Mouse (Mus musculus) small intestine, adult 2 months (tissue): ENCODE measurements around the gene Pappa. TPM values are rescaled to one million over a fixed set of nuclear protein-coding genes. Genes with fewer than 3 reads are reported as not detected.

Experiments
- H3K27ac ChIP-seq: fragments of 200-500 bp; 2 replicates; pipeline ENCODE4 v1.5.1; 2012; ENCODE audit warnings: low read depth, low read length, control low read depth, inconsistent platforms; ENCODE audit not compliant: insufficient read depth
- H3K27me3 ChIP-seq: fragments of 200-500 bp; 2 replicates; pipeline ENCODE4 v1.6.1; 2012; ENCODE audit warnings: mild to moderate bottlenecking, moderate library complexity, low read length, inconsistent platforms; ENCODE audit not compliant: control insufficient read depth, insufficient read depth
- H3K36me3 ChIP-seq: fragments of 200-500 bp; 2 replicates; pipeline ENCODE4 v1.6.1; 2012; ENCODE audit warnings: mild to moderate bottlenecking, low read length, control low read depth, inconsistent platforms; ENCODE audit not compliant: control insufficient read depth, insufficient read depth
- H3K4me1 ChIP-seq: fragments of 200-500 bp; 2 replicates; pipeline ENCODE4 v1.6.1; 2012; ENCODE audit warnings: low read length, inconsistent platforms, mixed read lengths; ENCODE audit not compliant: control insufficient read depth, insufficient read depth, insufficient read length
- H3K4me3 ChIP-seq: fragments of 200-500 bp; 2 replicates; pipeline ENCODE4 v1.5.1; 2012; ENCODE audit warnings: low read depth, mild to moderate bottlenecking, control low read depth, inconsistent platforms, low read length, moderate library complexity
- CTCF ChIP-seq: fragments of 200-500 bp; IDR thresholded peaks from 2 replicates; pipeline ENCODE4 v1.5.1; 2012; ENCODE audit warnings: low read depth, mild to moderate bottlenecking, control low read depth, inconsistent platforms, low read length, moderate library complexity, mixed read lengths; ENCODE audit not compliant: insufficient replicate concordance, insufficient read length; ENCODE audit errors: extremely low read depth
- POLR2A ChIP-seq: fragments of 200-500 bp; IDR thresholded peaks from 2 replicates; pipeline ENCODE4 v1.6.1; 2012; ENCODE audit warnings: low read depth, mild to moderate bottlenecking, control low read depth, inconsistent platforms, low read length, moderate library complexity
- WGBS: fragments of 180-500 bp; shearing (Covaris S2); methylation state at CpG from one replicate; pipeline ENCODE4 v1.1.7; 2018; 5-methylcytosine and 5-hydroxymethylcytosine counted together
- polyA plus RNA-seq: library from polyadenylated mRNA; depleted of rRNA; stranded (reverse); fragments of >200 nt; gene quantifications from 2 replicates; pipeline ENCODE4 v1.2.3, GENCODE M21; 2012

Gene Pappa
- polyA plus RNA-seq, 1 experiment: 0.53 TPM

GRCm38 (mm10) chr4:65269996-65270395 is 146.0 kb downstream of the Pappa start:
- no peaks in the 10 kb centered on the region for H3K4me1 ChIP-seq
- H3K36me3 ChIP-seq: no peaks in the 10 kb centered on the region
- TF ChIP-seq CTCF (no peak), POLR2A (no peak)
- H3K4me3 ChIP-seq: no peak overlapping the region
- 71% methylated on average over 2 of the region's 2 CpGs for WGBS
- no peak overlapping the region for H3K27ac ChIP-seq
- H3K27me3 ChIP-seq: no peaks in the 10 kb centered on the region

- no peaks in the 10 kb centered on the region for H3K36me3 ChIP-seq
- no peak for TF ChIP-seq CTCF
- no peak for TF ChIP-seq POLR2A
- no peaks in the 10 kb centered on the region for H3K4me1 ChIP-seq
- no peak overlapping the region for H3K4me3 ChIP-seq
- WGBS: 43% methylated on average over 4 of the region's 4 CpGs
- no peak overlapping the region for H3K27ac ChIP-seq
- H3K27me3 ChIP-seq: no peaks in the 10 kb centered on the region
Measured at GRCm38 (mm10) chr4:65272295-65272694, 148.3 kb downstream of the Pappa start.

- TF ChIP-seq CTCF: no peak
- no peak for TF ChIP-seq POLR2A
- Histone ChIP-seq H3K36me3 (no peaks in the 10 kb centered on the region), H3K27me3 (no peaks in the 10 kb centered on the region), H3K4me3 (no peak overlapping the region), H3K27ac (no peak overlapping the region), H3K4me1 (no peaks in the 10 kb centered on the region)
- 86% methylated on average over 1 of the region's 1 CpGs for WGBS
Measured at GRCm38 (mm10) chr4:65273299-65273851, 149.4 kb downstream of the Pappa start.

- no peaks in the 10 kb centered on the region for H3K36me3 ChIP-seq
- no peak for TF ChIP-seq CTCF
- TF ChIP-seq POLR2A: no peak
- no peak overlapping the region for H3K27ac ChIP-seq
- 86% methylated on average over 10 of the region's 10 CpGs for WGBS
- no peaks in the 10 kb centered on the region for H3K4me1 ChIP-seq
- no peak overlapping the region for H3K4me3 ChIP-seq
- no peaks in the 10 kb centered on the region for H3K27me3 ChIP-seq
Measured at GRCm38 (mm10) chr4:65278451-65279271, 154.7 kb downstream of the Pappa start.

GRCm38 (mm10) chr4:65279272-65279653 is 155.3 kb downstream of the Pappa start:
- Histone ChIP-seq H3K4me3 (no peak overlapping the region), H3K27ac (no peak overlapping the region), H3K27me3 (no peaks in the 10 kb centered on the region), H3K36me3 (no peaks in the 10 kb centered on the region), H3K4me1 (no peaks in the 10 kb centered on the region)
- TF ChIP-seq POLR2A: no peak
- TF ChIP-seq CTCF: no peak
- WGBS: 72% methylated on average over 4 of the region's 4 CpGs

DNA sequence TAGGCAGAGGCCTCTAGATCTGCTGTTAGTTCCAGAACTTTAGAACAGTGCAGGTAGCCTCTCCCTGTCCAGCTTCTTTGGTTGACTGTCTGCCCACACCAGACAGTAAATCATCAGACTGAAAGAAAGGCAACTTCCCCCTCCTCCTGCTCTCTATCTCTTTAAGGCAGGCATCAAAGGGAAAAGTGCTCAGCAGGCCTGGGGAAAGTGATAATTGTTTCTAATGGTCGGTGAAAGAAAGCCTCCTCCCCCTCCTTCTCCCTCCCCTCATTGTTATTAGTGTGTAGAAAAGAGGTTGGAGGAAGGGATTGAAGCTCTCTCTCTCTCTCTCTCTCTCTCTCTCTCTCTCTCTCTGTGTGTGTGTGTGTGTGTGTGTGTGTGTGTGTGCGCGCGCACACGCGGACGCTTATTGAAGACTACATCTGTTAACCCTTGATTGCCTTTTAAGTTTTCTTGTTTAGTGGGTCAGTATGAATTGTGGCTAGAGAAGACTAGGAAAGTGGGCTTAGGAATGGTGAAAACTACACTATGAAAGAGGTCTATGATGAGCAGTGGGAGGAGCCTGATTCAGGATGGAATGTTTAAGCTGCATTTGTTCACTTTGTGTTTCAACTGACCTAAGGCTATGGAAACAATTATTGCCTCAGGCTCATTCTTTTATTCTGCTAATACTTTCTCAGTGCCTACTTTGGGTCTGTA is 156.2 kb downstream of the Pappa start:
- 42% methylated on average over 7 of the region's 7 CpGs for WGBS
- Histone ChIP-seq H3K27me3 (no peaks in the 10 kb centered on the region), H3K36me3 (no peaks in the 10 kb centered on the region), H3K27ac (no peak overlapping the region), H3K4me1 (no peaks in the 10 kb centered on the region), H3K4me3 (no peak overlapping the region)
- TF ChIP-seq POLR2A (no peak), CTCF (no peak)

GRCm38 (mm10) chr4:65280888-65281287 is 156.9 kb downstream of the Pappa start:
- Histone ChIP-seq H3K4me3 (no peak overlapping the region), H3K27ac (no peak overlapping the region), H3K27me3 (no peaks in the 10 kb centered on the region), H3K36me3 (no peaks in the 10 kb centered on the region), H3K4me1 (no peaks in the 10 kb centered on the region)
- TF ChIP-seq CTCF (no peak), POLR2A (no peak)
